In the genomic region with DNA sequence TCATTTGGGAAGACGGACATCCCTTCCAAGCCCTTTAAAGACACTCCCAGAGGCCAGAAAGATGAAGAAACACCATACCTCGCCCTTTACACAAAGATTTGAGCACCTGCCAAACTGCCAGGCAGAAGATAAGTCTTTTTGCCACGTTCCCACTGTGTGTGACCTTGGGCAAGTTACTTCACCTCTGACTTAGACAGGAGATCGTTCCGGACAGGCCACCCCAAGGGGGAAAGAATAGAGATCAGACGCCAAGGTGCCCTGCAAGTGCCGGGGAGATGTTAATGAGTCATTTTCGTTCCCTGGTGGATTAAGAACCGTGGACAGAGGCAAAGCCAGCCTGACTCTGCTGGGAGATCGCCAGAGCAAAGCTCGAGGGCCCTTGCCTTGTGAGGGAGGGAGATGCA, we compare ENCODE assay signal across 8 mouse cellular contexts. TPM values are rescaled to one million over a fixed set of nuclear protein-coding genes. Genes with fewer than 3 reads are reported as not detected.
DNase-seq lines count a peak whose midpoint lies in the region; ATAC-seq lines count a peak whose summit lies in the region.

No protein-coding gene starts in this region.

- DNase-seq in 3134 (ENCODE audit: extremely low read depth, insufficient read length, low spot score), result peak; percentile 34
- peak; percentile 68 for DNase-seq in Muller cell, postnatal 12 days (ENCODE audit: inconsistent ontology term)
- DNase-seq in embryonic facial prominence, embryonic 11.5 days (ENCODE audit: low spot score), result peak; percentile 44
- DNase-seq in kidney, postnatal 14 days, result peak; percentile 64
- DNase-seq in thymus, adult 18-20 months, result no peak
- DNase-seq in spleen, postnatal 10 days (ENCODE audit: low spot score in 2 of 2), result no peak

- peaks cover 7% of the 10 kb centered on the region for H3K4me1 ChIP-seq in embryonic facial prominence, embryonic 11.5 days (ENCODE audit: control insufficient read depth, insufficient read depth, low read length)
- H3K4me1 ChIP-seq in heart, embryonic 15.5 days (replicated peaks), result peaks cover 44% of the 10 kb centered on the region
- H3K4me1 ChIP-seq in midbrain, embryonic 12.5 days, result peaks cover 35% of the 10 kb centered on the region

- H3K36me3 ChIP-seq in embryonic facial prominence, embryonic 11.5 days (replicated peaks; ENCODE audit: control insufficient read depth, insufficient read depth, low read depth, low read length), result no peaks in the 10 kb centered on the region; the same call in 1 of the 2 replicates
- H3K36me3 ChIP-seq in heart, embryonic 15.5 days, result peaks cover 12% of the 10 kb centered on the region; the same call in 1 of the 2 replicates
- H3K36me3 ChIP-seq in midbrain, embryonic 12.5 days, result peaks cover 26% of the 10 kb centered on the region

- no peak overlapping the region for H3K9ac ChIP-seq in embryonic facial prominence, embryonic 11.5 days (replicated peaks; ENCODE audit: low read length)
- peak overlapping the region; percentile 77 for H3K9ac ChIP-seq in heart, embryonic 15.5 days
- H3K9ac ChIP-seq in midbrain, embryonic 12.5 days (replicated peaks), result peak overlapping the region; percentile 86; the same call in 1 of the 2 replicates

- peak overlapping the region; percentile 92 for H3K4me2 ChIP-seq in embryonic facial prominence, embryonic 11.5 days (ENCODE audit: low read depth, low read length)
- peak overlapping the region; percentile 98 for H3K4me2 ChIP-seq in heart, embryonic 15.5 days
- H3K4me2 ChIP-seq in midbrain, embryonic 12.5 days (replicated peaks), result peak overlapping the region; percentile 91

- H3K27ac ChIP-seq in embryonic facial prominence, embryonic 11.5 days (replicated peaks; ENCODE audit: low read depth, low read length), result no peak overlapping the region
- H3K27ac ChIP-seq in heart, embryonic 15.5 days, result peak overlapping the region; percentile 92
- peak overlapping the region; percentile 4; the same call in 1 of the 2 replicates for H3K27ac ChIP-seq in midbrain, embryonic 12.5 days (replicated peaks)

- no peaks in the 10 kb centered on the region for H3K9me3 ChIP-seq in embryonic facial prominence, embryonic 11.5 days (replicated peaks; ENCODE audit: control insufficient read depth, low read length)
- H3K9me3 ChIP-seq in heart, embryonic 15.5 days (replicated peaks), result no peaks in the 10 kb centered on the region
- no peaks in the 10 kb centered on the region for H3K9me3 ChIP-seq in midbrain, embryonic 12.5 days

- H3K27me3 ChIP-seq in embryonic facial prominence, embryonic 11.5 days (ENCODE audit: control insufficient read depth, insufficient read depth, low read length), result no peaks in the 10 kb centered on the region
- H3K27me3 ChIP-seq in heart, embryonic 15.5 days, result 0 out of 2 replicates have a peak, but pooled peaks cover 3% of the 10 kb centered on the region
- H3K27me3 ChIP-seq in midbrain, embryonic 12.5 days, result peaks cover 34% of the 10 kb centered on the region

- WGBS in embryonic facial prominence, embryonic 11.5 days, result 2% methylated on average over 11 of the region's 11 CpGs
- under 1% methylated on average over 11 of the region's 11 CpGs for WGBS in heart, embryonic 15.5 days
- WGBS in midbrain, embryonic 12.5 days, result under 1% methylated on average over 11 of the region's 11 CpGs

- no peak for ATAC-seq in embryonic facial prominence, embryonic 11.5 days (replicated peaks; ENCODE audit: insufficient number of reproducible peaks, low FRiP score, low TSS enrichment, low read depth)
- no peak for ATAC-seq in heart, embryonic 15.5 days (replicated peaks; ENCODE audit: insufficient number of reproducible peaks, insufficient read depth, low FRiP score, low read depth)
- no peak for ATAC-seq in midbrain, embryonic 12.5 days (ENCODE audit: low FRiP score, low read depth)

- peak overlapping the region; percentile 75; the same call in 1 of the 2 replicates for H3K4me3 ChIP-seq in embryonic facial prominence, embryonic 11.5 days (ENCODE audit: low read depth, low read length)
- H3K4me3 ChIP-seq in heart, embryonic 15.5 days, result peak overlapping the region; percentile 88
- H3K4me3 ChIP-seq in midbrain, embryonic 12.5 days, result peak overlapping the region; percentile 77

RNA-seq across cellular contexts. Expression of a gene that starts 0.7 kb away (rescaled TPM):
- 3.3 and 4.8 TPM in 2 replicates for polyA plus RNA-seq in embryonic facial prominence, embryonic 11.5 days (2014; fragmentation: Nextera tagmentation; extraction: Ambion mirVana)
- polyA plus RNA-seq in heart, embryonic 15.5 days (2015; fragmentation: Nextera tagmentation; extraction: Ambion mirVana), result 4.7 and 6.5 TPM in 2 replicates
- 6.7 and 8.9 TPM in 2 replicates for polyA plus RNA-seq in midbrain, embryonic 12.5 days (2016; fragmentation: Nextera tagmentation; extraction: Ambion mirVana)

RNA-seq across cellular contexts. Expression of a gene that starts 35.7 kb away (rescaled TPM):
- polyA plus RNA-seq in embryonic facial prominence, embryonic 11.5 days (2014; fragmentation: Nextera tagmentation; extraction: Ambion mirVana), result 98.7 and 103 TPM in 2 replicates
- polyA plus RNA-seq in heart, embryonic 15.5 days (2015; fragmentation: Nextera tagmentation; extraction: Ambion mirVana), result 29.5 and 31.4 TPM in 2 replicates
- polyA plus RNA-seq in midbrain, embryonic 12.5 days (2016; fragmentation: Nextera tagmentation; extraction: Ambion mirVana), result 68.2 and 68.6 TPM in 2 replicates

RNA-seq across cellular contexts. Expression of a gene that starts 36.9 kb away (rescaled TPM):
- polyA plus RNA-seq in embryonic facial prominence, embryonic 11.5 days (2014; fragmentation: Nextera tagmentation; extraction: Ambion mirVana), result not detected in 2 replicates
- 0.05 and 0.36 TPM in 2 replicates for polyA plus RNA-seq in heart, embryonic 15.5 days (2015; fragmentation: Nextera tagmentation; extraction: Ambion mirVana)
- 0.23 and 0.24 TPM in 2 replicates for polyA plus RNA-seq in midbrain, embryonic 12.5 days (2016; fragmentation: Nextera tagmentation; extraction: Ambion mirVana)

Comparison
In these comparisons a context has a peak if more than half of its experiments do, and no peak if none do; other contexts are left out.
1. DNase-seq: peak in 3134 (single experiment), Muller cell, postnatal 12 days (single experiment), embryonic facial prominence, embryonic 11.5 days (single experiment) and kidney, postnatal 14 days (single experiment); none in thymus, adult 18-20 months (0 of 2) and spleen, postnatal 10 days (0 of 2).
2. Peak in every context shown above with its lines, with median percentiles within 50 percentile points of each other: H3K4me2 ChIP-seq and H3K4me3 ChIP-seq.